Mouse (Mus musculus): ENCODE measurements around the gene Tas2r104.

Tas2r104 gene
- long read RNA-seq, experiment 1, result 0 reads
- long read RNA-seq, experiment 2, result 0 reads

GRCm38 (mm10) chr6:131685644-131686043 is at the start of gene Tas2r104:
Tas2r104 (minus strand) TSS chr6:131685744.
- intact Hi-C loops (cut with DNase I), result no loop called here

GRCm38 (mm10) chr6:131712803-131713202 is 27.3 kb upstream of the Tas2r104 start:
- intact Hi-C loops (cut with DNase I), result loop anchor here (5.0 kb wide), 1 partner anchor 179 kb away; no protein-coding TSS in a partner anchor

- intact Hi-C loops (cut with DNase I), result no loop called here
Measured at GRCm38 (mm10) chr6:131689963-131690362, 4.4 kb upstream of the Tas2r104 start, which contains the start of gene Tas2r114. Tas2r114 (minus strand) TSS chr6:131690063.

DNA sequence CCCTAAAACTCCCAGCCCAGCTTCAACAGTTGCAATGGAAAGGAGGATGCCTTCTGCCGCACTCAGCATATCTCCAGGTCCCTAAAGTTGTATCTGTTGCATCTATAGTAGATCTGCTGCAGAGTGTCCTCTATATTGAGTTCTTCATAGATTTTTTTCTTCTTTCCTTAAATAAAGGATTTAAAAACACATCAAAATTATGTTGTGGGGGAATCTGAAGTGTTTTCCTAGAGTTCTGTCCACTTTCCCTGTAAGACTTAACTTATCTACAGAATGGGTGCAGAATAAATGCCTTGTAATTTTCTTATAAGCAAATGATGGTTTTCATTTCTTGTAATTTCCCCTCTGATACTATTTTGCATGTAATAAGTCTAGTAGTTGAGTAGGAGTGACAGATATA is 1.9 kb upstream of the Tas2r104 start, which contains the start of gene Tas2r105:
TSS of gene Tas2r105 (minus strand) at position 101 of the 400 bp plus-strand sequence.
- intact Hi-C loops (cut with DNase I), result no loop called here

- intact Hi-C loops (cut with DNase I), result no loop called here
Measured at GRCm38 (mm10) chr6:131678786-131679185, 6.8 kb downstream of the Tas2r104 start, which contains the start of gene Tas2r106. Tas2r106 (minus strand) TSS chr6:131678886.

GRCm38 (mm10) chr6:131660049-131660448 is 25.5 kb downstream of the Tas2r104 start, which contains the start of gene Tas2r107:
Tas2r107 (minus strand) TSS chr6:131660149.
- intact Hi-C loops (cut with DNase I), result no loop called here

Measured in adrenal gland (tissue).